Mouse (Mus musculus) spleen, adult 2 months (tissue): ENCODE results near the gene Uvssa.

Source experiments
- CTCF ChIP-seq: fragments of 200-500 bp; IDR thresholded peaks from 2 replicates; pipeline ENCODE4 v1.5.1; 2011; ENCODE audit warnings: mild to moderate bottlenecking, inconsistent platforms; ENCODE audit not compliant: insufficient read depth, insufficient read length, insufficient replicate concordance; ENCODE audit errors: extremely low read depth
- POLR2A ChIP-seq: fragments of 200-500 bp; IDR thresholded peaks from 2 replicates; pipeline ENCODE4 v1.6.1; 2011; ENCODE audit warnings: low read depth, low read length, inconsistent platforms

GRCm38 (mm10) chr5:33458132-33458622 is 79.8 kb downstream of the Uvssa start:
- no peak for TF ChIP-seq POLR2A
- no peak for TF ChIP-seq CTCF
